Mouse (Mus musculus): ENCODE results near the gene Klrb1f. TPM values are rescaled to one million over a fixed set of nuclear protein-coding genes. Genes with fewer than 3 reads are reported as not detected.

The Klrb1f gene
- polyA plus RNA-seq, 1 experiment = not detected

DNA sequence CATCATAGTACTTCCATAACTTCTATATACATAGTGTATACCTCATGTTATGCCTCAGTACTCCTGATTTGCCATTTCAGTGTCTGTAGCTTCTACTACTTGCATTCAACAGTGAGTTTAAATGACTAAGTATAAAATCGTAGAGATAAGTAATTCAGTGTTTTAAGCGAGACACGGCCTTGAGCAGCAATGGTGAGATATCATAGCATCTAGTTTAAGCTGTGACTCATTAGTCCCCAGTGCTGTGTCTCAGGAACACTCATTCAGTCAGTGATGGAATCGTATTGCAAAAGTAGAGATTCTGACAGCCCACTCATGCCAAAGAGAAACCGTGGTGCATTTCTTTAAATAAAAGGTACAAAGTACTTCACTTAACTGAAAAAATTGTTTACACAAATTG is 6.0 kb downstream of the Klrb1f start:
- no peaks in the 10 kb centered on the region for H3K36me3 ChIP-seq (ENCODE audit: control insufficient read depth, insufficient read depth)
- no peak for TF ChIP-seq MYOD1 (IDR thresholded peaks at IDR 0.05; ENCODE audit: control insufficient read depth in 1 of 3, insufficient read length in 2 of 3, low read depth in 2 of 3)
- TF ChIP-seq MAX (IDR thresholded peaks at IDR 0.05; ENCODE audit: low read depth) = no peak
- TF ChIP-seq SRF (IDR thresholded peaks at IDR 0.05; ENCODE audit: control insufficient read depth, insufficient read length, low read depth) = no peak
- no peak for TF ChIP-seq TCF12 (IDR thresholded peaks at IDR 0.05; ENCODE audit: insufficient read depth, poor library complexity, severe bottlenecking)
- no peak for TF ChIP-seq MYOG (IDR thresholded peaks at IDR 0.05; ENCODE audit: control insufficient read depth in 1 of 3, insufficient read depth in 1 of 3, insufficient read length in 2 of 3, low read depth in 2 of 3)
- TF ChIP-seq USF1 (IDR thresholded peaks at IDR 0.05; ENCODE audit: low read depth) = no peak
- no peak for TF ChIP-seq POLR2A (IDR thresholded peaks at IDR 0.05; ENCODE audit: insufficient read length, low read depth)
- no peak for TF ChIP-seq REST (IDR thresholded peaks at IDR 0.05; ENCODE audit: insufficient read depth, insufficient read length)
- TF ChIP-seq E2F4 (IDR thresholded peaks at IDR 0.05; ENCODE audit: insufficient read depth) = no peak
- TF ChIP-seq CEBPB (IDR thresholded peaks at IDR 0.05; ENCODE audit: insufficient read depth, poor library complexity, severe bottlenecking) = no peak
- no peak for TF ChIP-seq TCF3 (IDR thresholded peaks at IDR 0.05; ENCODE audit: insufficient read length, low read depth)
- no peak for TF ChIP-seq POLR2AphosphoS2 (IDR thresholded peaks at IDR 0.05; ENCODE audit: insufficient read length, low read depth)
- H3K27me3 ChIP-seq (ENCODE audit: control insufficient read depth, insufficient read depth, insufficient read length) = no peaks in the 10 kb centered on the region
- H3K79me2 ChIP-seq (ENCODE audit: control insufficient read depth, insufficient read depth) = no peaks in the 10 kb centered on the region
- H3K4me3 ChIP-seq = no peak overlapping the region
- H3K4me2 ChIP-seq (ENCODE audit: low read depth) = no peak overlapping the region
- H3ac ChIP-seq (ENCODE audit: control insufficient read depth, insufficient read length) = no peak overlapping the region

- Histone ChIP-seq H3K79me2 (ENCODE audit: control insufficient read depth, insufficient read depth) (no peaks in the 10 kb centered on the region), H3K27me3 (ENCODE audit: control insufficient read depth, insufficient read depth, insufficient read length) (no peaks in the 10 kb centered on the region), H3K4me3 (no peak overlapping the region), H3K4me2 (ENCODE audit: low read depth) (no peak overlapping the region), H3K36me3 (ENCODE audit: control insufficient read depth, insufficient read depth) (no peaks in the 10 kb centered on the region), H3ac (ENCODE audit: control insufficient read depth, insufficient read length) (no peak overlapping the region)
- no peak for TF ChIP-seq E2F4 (IDR thresholded peaks at IDR 0.05; ENCODE audit: insufficient read depth)
- no peak for TF ChIP-seq MYOD1 (IDR thresholded peaks at IDR 0.05; ENCODE audit: control insufficient read depth in 1 of 3, insufficient read length in 2 of 3, low read depth in 2 of 3)
- no peak for TF ChIP-seq MYOG (IDR thresholded peaks at IDR 0.05; ENCODE audit: control insufficient read depth in 1 of 3, insufficient read depth in 1 of 3, insufficient read length in 2 of 3, low read depth in 2 of 3)
- TF ChIP-seq USF1 (IDR thresholded peaks at IDR 0.05; ENCODE audit: low read depth) = no peak
- TF ChIP-seq POLR2A (IDR thresholded peaks at IDR 0.05; ENCODE audit: insufficient read length, low read depth) = no peak
- no peak for TF ChIP-seq MAX (IDR thresholded peaks at IDR 0.05; ENCODE audit: low read depth)
- no peak for TF ChIP-seq TCF3 (IDR thresholded peaks at IDR 0.05; ENCODE audit: insufficient read length, low read depth)
These were observed 10.5 kb downstream of the Klrb1f start for GRCm38 (mm10) chr6:129056237-129056636.

- no peak overlapping the region for H3ac ChIP-seq (ENCODE audit: control insufficient read depth, insufficient read length)
- no peak overlapping the region for H3K4me3 ChIP-seq
- no peak overlapping the region for H3K4me2 ChIP-seq (ENCODE audit: low read depth)
- H3K27me3 ChIP-seq (ENCODE audit: control insufficient read depth, insufficient read depth, insufficient read length) = no peaks in the 10 kb centered on the region
- TF ChIP-seq MYOD1 (IDR thresholded peaks at IDR 0.05; ENCODE audit: control insufficient read depth in 1 of 3, insufficient read length in 2 of 3, low read depth in 2 of 3) = no peak
- no peak for TF ChIP-seq CEBPB (IDR thresholded peaks at IDR 0.05; ENCODE audit: insufficient read depth, poor library complexity, severe bottlenecking)
- no peak for TF ChIP-seq MAX (IDR thresholded peaks at IDR 0.05; ENCODE audit: low read depth)
- TF ChIP-seq E2F4 (IDR thresholded peaks at IDR 0.05; ENCODE audit: insufficient read depth) = no peak
- TF ChIP-seq SRF (IDR thresholded peaks at IDR 0.05; ENCODE audit: control insufficient read depth, insufficient read length, low read depth) = no peak
- no peak for TF ChIP-seq POLR2AphosphoS2 (IDR thresholded peaks at IDR 0.05; ENCODE audit: insufficient read length, low read depth)
- TF ChIP-seq TCF12 (IDR thresholded peaks at IDR 0.05; ENCODE audit: insufficient read depth, poor library complexity, severe bottlenecking) = no peak
- no peak for TF ChIP-seq POLR2A (IDR thresholded peaks at IDR 0.05; ENCODE audit: insufficient read length, low read depth)
- TF ChIP-seq REST (IDR thresholded peaks at IDR 0.05; ENCODE audit: insufficient read depth, insufficient read length) = no peak
- TF ChIP-seq MYOG (IDR thresholded peaks at IDR 0.05; ENCODE audit: control insufficient read depth in 1 of 3, insufficient read depth in 1 of 3, insufficient read length in 2 of 3, low read depth in 2 of 3) = no peak
- no peak for TF ChIP-seq TCF3 (IDR thresholded peaks at IDR 0.05; ENCODE audit: insufficient read length, low read depth)
- TF ChIP-seq USF1 (IDR thresholded peaks at IDR 0.05; ENCODE audit: low read depth) = no peak
- H3K36me3 ChIP-seq (ENCODE audit: control insufficient read depth, insufficient read depth) = no peaks in the 10 kb centered on the region
- H3K79me2 ChIP-seq (ENCODE audit: control insufficient read depth, insufficient read depth) = no peaks in the 10 kb centered on the region
These were observed 12.3 kb downstream of the Klrb1f start for GRCm38 (mm10) chr6:129058013-129058412.

GRCm38 (mm10) chr6:129065407-129065806 is 19.7 kb downstream of the Klrb1f start:
- H3K27me3 ChIP-seq (ENCODE audit: control insufficient read depth, insufficient read depth, insufficient read length) = no peaks in the 10 kb centered on the region
- H3K4me3 ChIP-seq = no peak overlapping the region
- H3K79me2 ChIP-seq (ENCODE audit: control insufficient read depth, insufficient read depth) = no peaks in the 10 kb centered on the region
- H3K4me2 ChIP-seq (ENCODE audit: low read depth) = no peak overlapping the region
- H3ac ChIP-seq (ENCODE audit: control insufficient read depth, insufficient read length) = no peak overlapping the region
- no peaks in the 10 kb centered on the region for H3K36me3 ChIP-seq (ENCODE audit: control insufficient read depth, insufficient read depth)
- no peak for TF ChIP-seq E2F4 (IDR thresholded peaks at IDR 0.05; ENCODE audit: insufficient read depth)
- TF ChIP-seq TCF3 (IDR thresholded peaks at IDR 0.05; ENCODE audit: insufficient read length, low read depth) = no peak
- no peak for TF ChIP-seq SRF (IDR thresholded peaks at IDR 0.05; ENCODE audit: control insufficient read depth, insufficient read length, low read depth)

DNA sequence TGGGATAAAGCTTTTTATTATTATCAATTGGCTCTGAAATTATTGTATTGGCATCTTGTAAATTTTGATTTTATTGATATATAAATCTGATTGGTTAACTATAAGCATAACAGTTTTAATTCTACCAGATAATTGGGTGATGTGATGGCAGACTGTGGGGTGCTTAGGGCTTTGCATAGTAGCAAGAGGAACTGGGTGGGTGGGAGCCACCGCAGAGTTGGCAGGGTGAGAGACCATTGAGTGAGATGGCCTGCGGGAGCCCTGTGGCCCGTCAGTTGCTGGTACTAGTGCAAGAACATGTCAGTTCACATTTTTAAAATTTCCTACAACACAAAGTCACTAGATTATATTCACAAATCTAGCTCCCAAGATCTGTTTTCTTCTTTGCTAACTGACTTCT is 20.2 kb downstream of the Klrb1f start:
- Histone ChIP-seq H3K79me2 (ENCODE audit: control insufficient read depth, insufficient read depth) (no peaks in the 10 kb centered on the region), H3ac (ENCODE audit: control insufficient read depth, insufficient read length) (no peak overlapping the region), H3K4me2 (ENCODE audit: low read depth) (no peak overlapping the region), H3K27me3 (ENCODE audit: control insufficient read depth, insufficient read depth, insufficient read length) (no peaks in the 10 kb centered on the region), H3K4me3 (no peak overlapping the region), H3K36me3 (ENCODE audit: control insufficient read depth, insufficient read depth) (no peaks in the 10 kb centered on the region)
- TF ChIP-seq MYOD1 (IDR thresholded peaks at IDR 0.05; ENCODE audit: control insufficient read depth in 1 of 3, insufficient read length in 2 of 3, low read depth in 2 of 3) (no peak), TCF3 (IDR thresholded peaks at IDR 0.05; ENCODE audit: insufficient read length, low read depth) (no peak), POLR2A (IDR thresholded peaks at IDR 0.05; ENCODE audit: insufficient read length, low read depth) (no peak), USF1 (IDR thresholded peaks at IDR 0.05; ENCODE audit: low read depth) (no peak), MYOG (IDR thresholded peaks at IDR 0.05; ENCODE audit: control insufficient read depth in 1 of 3, insufficient read depth in 1 of 3, insufficient read length in 2 of 3, low read depth in 2 of 3) (no peak), MAX (IDR thresholded peaks at IDR 0.05; ENCODE audit: low read depth) (no peak), E2F4 (IDR thresholded peaks at IDR 0.05; ENCODE audit: insufficient read depth) (no peak), POLR2AphosphoS2 (IDR thresholded peaks at IDR 0.05; ENCODE audit: insufficient read length, low read depth) (no peak), REST (IDR thresholded peaks at IDR 0.05; ENCODE audit: insufficient read depth, insufficient read length) (no peak), CEBPB (IDR thresholded peaks at IDR 0.05; ENCODE audit: insufficient read depth, poor library complexity, severe bottlenecking) (no peak), SRF (IDR thresholded peaks at IDR 0.05; ENCODE audit: control insufficient read depth, insufficient read length, low read depth) (no peak), TCF12 (IDR thresholded peaks at IDR 0.05; ENCODE audit: insufficient read depth, poor library complexity, severe bottlenecking) (no peak)

All from myocyte (in vitro differentiated cells).